Mouse (Mus musculus): ENCODE measurements around the gene Olfr1487. TPM values are rescaled to one million over a fixed set of nuclear protein-coding genes. Genes with fewer than 3 reads are reported as not detected.
"Not testable (repeated sequence)": the region's sequence is repeated elsewhere in the genome, so short reads cannot be mapped to it uniquely, and the experiment has no call there.

Gene Olfr1487
- total RNA-seq (2012; rRNA removed): not detected in 2 replicates

DNA sequence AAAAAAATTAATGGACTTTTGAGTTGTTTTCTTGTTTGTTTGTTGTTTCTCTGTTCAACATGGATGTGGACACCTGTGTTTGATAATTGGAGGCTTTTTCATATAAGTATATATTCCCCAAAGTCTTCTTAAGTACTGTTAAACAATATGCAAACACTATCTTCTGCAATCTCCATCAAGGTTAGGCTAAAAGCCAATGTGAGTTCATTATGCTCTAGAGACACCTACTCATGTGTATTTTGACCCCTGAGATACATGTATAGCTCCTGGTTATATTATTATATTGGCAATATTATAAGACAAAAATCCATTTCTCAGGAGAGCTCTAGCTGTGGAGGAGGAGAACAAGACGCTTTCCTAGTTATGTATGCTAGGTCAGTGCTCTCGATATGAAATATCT, at the start of gene Olfr1487:
Olfr1487 (plus strand) TSS at position 301 of the 400 bp plus-strand sequence.
- H3K27ac ChIP-seq (ENCODE audit: insufficient read depth, low read depth, low read length, poor library complexity, severe bottlenecking); in situ Hi-C loops (cut with MboI; ENCODE audit: low sequenced_read_pairs in 2 of 2, unreplicated experiment in 2 of 2); H3K4me3 ChIP-seq (ENCODE audit: insufficient read depth in 1 of 2, low read depth in 1 of 2, low read length in 2 of 2, poor library complexity in 1 of 2, severe bottlenecking in 1 of 2); H3K9ac ChIP-seq (ENCODE audit: insufficient read depth, low read depth, low read length, poor library complexity, severe bottlenecking); H3K9me3 ChIP-seq (ENCODE audit: control insufficient read depth, insufficient read depth, low read depth, low read length); H3K36me3 ChIP-seq (ENCODE audit: control insufficient read depth, insufficient read depth, low read length, poor library complexity, severe bottlenecking); H3K4me1 ChIP-seq (ENCODE audit: control insufficient read depth in 2 of 2, insufficient read depth in 2 of 2, low read length in 2 of 2, poor library complexity in 1 of 2); DNase-seq (ENCODE audit: low read depth, low spot score): not testable (repeated sequence)

DNA sequence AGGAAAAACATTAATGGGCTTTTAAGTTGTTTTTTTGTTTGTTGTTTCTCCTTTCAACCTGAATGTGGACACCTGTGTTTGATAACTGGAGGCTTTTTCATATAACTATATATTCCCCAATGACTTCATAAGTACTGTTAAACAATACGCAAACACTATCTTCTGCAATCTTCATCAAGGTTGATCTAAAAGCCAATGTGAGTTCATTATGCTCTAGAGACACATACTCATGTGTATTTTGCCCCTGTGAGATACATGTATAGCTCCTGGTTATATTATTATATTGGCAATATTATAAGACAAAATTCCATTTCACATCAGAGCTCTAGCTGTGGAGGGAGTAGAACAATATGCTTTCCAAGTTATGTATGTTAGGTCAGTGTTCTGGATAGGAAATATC, 34.0 kb upstream of the Olfr1487 start, which contains the start of gene Olfr1484:
Olfr1484 (plus strand) TSS at position 301 of the 400 bp plus-strand sequence.
- in situ Hi-C loops (cut with MboI; ENCODE audit: low sequenced_read_pairs in 2 of 2, unreplicated experiment in 2 of 2): no loop called here

DNA sequence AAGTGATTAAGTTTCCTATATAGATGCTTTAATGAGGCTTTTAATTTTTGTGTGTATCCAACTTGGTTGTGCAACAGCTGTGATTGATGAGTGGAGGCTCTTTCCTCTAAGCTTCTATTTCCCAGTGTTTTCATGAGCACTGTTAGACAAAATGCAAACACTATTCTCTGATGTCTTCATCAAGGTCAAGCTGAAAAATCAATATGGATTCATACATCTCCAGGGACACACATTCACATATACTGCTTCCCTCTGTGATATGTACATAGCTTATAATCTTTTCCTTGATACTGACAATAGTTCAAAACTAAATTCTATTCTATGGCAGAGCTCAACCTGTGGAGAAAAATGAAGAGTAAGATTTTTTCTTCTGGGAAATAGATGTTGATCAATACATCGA, 14.1 kb downstream of the Olfr1487 start, which contains the start of gene Olfr1489:
Olfr1489 (plus strand) TSS at position 301 of the 400 bp plus-strand sequence.
- H3K36me3 ChIP-seq (ENCODE audit: control insufficient read depth, insufficient read depth, low read length, poor library complexity, severe bottlenecking): no peaks in the 10 kb centered on the region
- in situ Hi-C loops (cut with MboI; ENCODE audit: low sequenced_read_pairs in 2 of 2, unreplicated experiment in 2 of 2): no loop called here
- H3K27ac ChIP-seq (ENCODE audit: insufficient read depth, low read depth, low read length, poor library complexity, severe bottlenecking): no peak within 1 kb of the TSS
- TF ChIP-seq ZC3H11A (IDR thresholded peaks at IDR 0.05; ENCODE audit: borderline replicate concordance, low read depth, low read length) (no peak), MAFK (IDR thresholded peaks at IDR 0.05; ENCODE audit: insufficient read depth, low read depth, low read length) (no peak), CHD2 (IDR thresholded peaks at IDR 0.05; ENCODE audit: low read depth, low read length) (no peak), ZNF384 (IDR thresholded peaks at IDR 0.05; ENCODE audit: low read depth, low read length) (no peak), HCFC1 (IDR thresholded peaks at IDR 0.05; ENCODE audit: borderline replicate concordance, insufficient read depth, low read length) (no peak)
- H3K4me3 ChIP-seq (ENCODE audit: insufficient read depth in 1 of 2, low read depth in 1 of 2, low read length in 2 of 2, poor library complexity in 1 of 2, severe bottlenecking in 1 of 2): no peak within 1 kb of the TSS
- no peak for DNase-seq (ENCODE audit: low read depth, low spot score)
- H3K4me1 ChIP-seq (ENCODE audit: control insufficient read depth in 2 of 2, insufficient read depth in 2 of 2, low read length in 2 of 2, poor library complexity in 1 of 2): no peaks in the 10 kb centered on the region
- H3K9me3 ChIP-seq (ENCODE audit: control insufficient read depth, insufficient read depth, low read depth, low read length): no peaks in the 10 kb centered on the region
- no peak within 1 kb of the TSS for H3K9ac ChIP-seq (ENCODE audit: insufficient read depth, low read depth, low read length, poor library complexity, severe bottlenecking)

More for the DNA sequence above, 34.0 kb upstream of the Olfr1487 start, which contains the start of gene Olfr1484:
- H3K36me3 ChIP-seq (ENCODE audit: control insufficient read depth, insufficient read depth, low read length, poor library complexity, severe bottlenecking): no peaks in the 10 kb centered on the region
- H3K9ac ChIP-seq (ENCODE audit: insufficient read depth, low read depth, low read length, poor library complexity, severe bottlenecking): no peak within 1 kb of the TSS
- no peak within 1 kb of the TSS for H3K27ac ChIP-seq (ENCODE audit: insufficient read depth, low read depth, low read length, poor library complexity, severe bottlenecking)
- H3K9me3 ChIP-seq (ENCODE audit: control insufficient read depth, insufficient read depth, low read depth, low read length): no peaks in the 10 kb centered on the region
- no peak for TF ChIP-seq ZNF384 (IDR thresholded peaks at IDR 0.05; ENCODE audit: low read depth, low read length)
- no peak for TF ChIP-seq MAFK (IDR thresholded peaks at IDR 0.05; ENCODE audit: insufficient read depth, low read depth, low read length)
- no peak within 1 kb of the TSS for H3K4me3 ChIP-seq (ENCODE audit: insufficient read depth in 1 of 2, low read depth in 1 of 2, low read length in 2 of 2, poor library complexity in 1 of 2, severe bottlenecking in 1 of 2)
- DNase-seq (ENCODE audit: low read depth, low spot score): no peak
- H3K4me1 ChIP-seq (ENCODE audit: control insufficient read depth in 2 of 2, insufficient read depth in 2 of 2, low read length in 2 of 2, poor library complexity in 1 of 2): no peaks in the 10 kb centered on the region

DNA sequence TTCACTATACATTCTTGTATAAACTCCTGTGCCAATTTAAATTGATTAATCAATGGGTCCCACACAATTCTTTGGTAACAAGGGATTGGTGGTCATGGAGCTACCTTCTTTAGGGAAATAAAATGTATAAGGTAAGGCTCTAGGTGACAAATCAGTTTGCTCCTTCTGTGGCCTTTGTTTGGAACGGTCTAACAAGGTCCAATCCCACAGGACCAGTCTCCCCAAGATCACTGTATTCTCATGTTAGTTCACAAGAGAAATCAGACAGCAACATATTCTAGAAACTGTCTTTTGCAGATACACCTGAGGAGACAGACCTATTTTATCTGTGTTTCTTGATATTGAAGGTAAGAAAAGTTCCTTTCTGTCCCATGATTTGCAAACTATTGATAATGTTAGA, 33.6 kb downstream of the Olfr1487 start, which contains the start of gene Olfr1490:
Olfr1490 (plus strand) TSS at position 301 of the 400 bp plus-strand sequence.
- Histone ChIP-seq H3K4me3 (ENCODE audit: insufficient read depth in 1 of 2, low read depth in 1 of 2, low read length in 2 of 2, poor library complexity in 1 of 2, severe bottlenecking in 1 of 2) (no peak within 1 kb of the TSS), H3K9ac (ENCODE audit: insufficient read depth, low read depth, low read length, poor library complexity, severe bottlenecking) (no peak within 1 kb of the TSS), H3K4me1 (ENCODE audit: control insufficient read depth in 2 of 2, insufficient read depth in 2 of 2, low read length in 2 of 2, poor library complexity in 1 of 2) (no peaks in the 10 kb centered on the region), H3K9me3 (ENCODE audit: control insufficient read depth, insufficient read depth, low read depth, low read length) (no peaks in the 10 kb centered on the region), H3K27ac (ENCODE audit: insufficient read depth, low read depth, low read length, poor library complexity, severe bottlenecking) (no peak within 1 kb of the TSS), H3K36me3 (ENCODE audit: control insufficient read depth, insufficient read depth, low read length, poor library complexity, severe bottlenecking) (no peaks in the 10 kb centered on the region)
- in situ Hi-C loops (cut with MboI; ENCODE audit: low sequenced_read_pairs in 2 of 2, unreplicated experiment in 2 of 2): no loop called here
- TF ChIP-seq HCFC1 (IDR thresholded peaks at IDR 0.05; ENCODE audit: borderline replicate concordance, insufficient read depth, low read length) (no peak), ZC3H11A (IDR thresholded peaks at IDR 0.05; ENCODE audit: borderline replicate concordance, low read depth, low read length) (no peak), ZNF384 (IDR thresholded peaks at IDR 0.05; ENCODE audit: low read depth, low read length) (no peak), MAFK (IDR thresholded peaks at IDR 0.05; ENCODE audit: insufficient read depth, low read depth, low read length) (no peak), CHD2 (IDR thresholded peaks at IDR 0.05; ENCODE audit: low read depth, low read length) (no peak)
- no peak for DNase-seq (ENCODE audit: low read depth, low spot score)

Other genes starting within 250 kb of the Olfr1487 start
- gene Olfr1469, start 209.5 kb upstream of the Olfr1487 start, total RNA-seq (2012; rRNA removed): not detected in 2 replicates
- gene Olfr1471, start 174.0 kb upstream of the Olfr1487 start, total RNA-seq (2012; rRNA removed): not detected in 2 replicates
- not detected in 2 replicates for gene Olfr1472, start 161.3 kb upstream of the Olfr1487 start, total RNA-seq (2012; rRNA removed)
- not detected in 2 replicates for gene Olfr1474, start 147.8 kb upstream of the Olfr1487 start, total RNA-seq (2012; rRNA removed)
- gene Olfr1475, start 137.2 kb upstream of the Olfr1487 start, total RNA-seq (2012; rRNA removed): not detected in 2 replicates
- gene Olfr1477, start 116.8 kb upstream of the Olfr1487 start, total RNA-seq (2012; rRNA removed): not detected in 2 replicates
- not detected in 2 replicates for gene Olfr1480, start 89.5 kb upstream of the Olfr1487 start, total RNA-seq (2012; rRNA removed)
- not detected in 2 replicates for gene Olfr1484, start 33.9 kb upstream of the Olfr1487 start, total RNA-seq (2012; rRNA removed)
- not detected in 2 replicates for gene Olfr1489, start 14.2 kb downstream of the Olfr1487 start, total RNA-seq (2012; rRNA removed)
- gene Olfr1490, start 33.7 kb downstream of the Olfr1487 start, total RNA-seq (2012; rRNA removed): not detected in 2 replicates
- not detected in 2 replicates for gene Olfr1491, start 79.9 kb downstream of the Olfr1487 start, total RNA-seq (2012; rRNA removed)
- not detected in 2 replicates for gene Olfr1493-ps1, start 105.9 kb downstream of the Olfr1487 start, total RNA-seq (2012; rRNA removed)
- 0.22 and 0.26 TPM in 2 replicates for gene Olfr1494, start 122.4 kb downstream of the Olfr1487 start, total RNA-seq (2012; rRNA removed)
- gene Olfr1495, start 147.2 kb downstream of the Olfr1487 start, total RNA-seq (2012; rRNA removed): 0.48 TPM in 1 of 2 replicates, not detected in the other
- gene Olfr1496, start 160.5 kb downstream of the Olfr1487 start, total RNA-seq (2012; rRNA removed): not detected in 2 replicates
- gene Olfr1497, start 180.8 kb downstream of the Olfr1487 start, total RNA-seq (2012; rRNA removed): not detected in 2 replicates
- not detected in 2 replicates for gene Olfr1499, start 202.1 kb downstream of the Olfr1487 start, total RNA-seq (2012; rRNA removed)
- not detected in 2 replicates for gene Olfr1500, start 213.1 kb downstream of the Olfr1487 start, total RNA-seq (2012; rRNA removed)
- gene Olfr1501, start 233.3 kb downstream of the Olfr1487 start, total RNA-seq (2012; rRNA removed): not detected in 2 replicates
- gene Olfr1502, start 244.4 kb downstream of the Olfr1487 start, total RNA-seq (2012; rRNA removed): not detected in 2 replicates